Mouse (Mus musculus) neural tube, embryonic 12.5 days (tissue): Measurements from ENCODE around the gene Hdac7. TPM values are rescaled to one million over a fixed set of nuclear protein-coding genes. Genes with fewer than 3 reads are reported as not detected.

Experiments
- ATAC-seq: fragments of 200-750 bp; cut with Nextera tagmentation; 2 replicates; pipeline ENCODE4 v1.8.0; 2017; ENCODE audit warnings: low read depth, mild to moderate bottlenecking, moderate TSS enrichment, moderate library complexity; ENCODE audit not compliant: low FRiP score
- H3K27ac ChIP-seq: fragments of 300-500 bp; sonication (generic); 2 replicates; pipeline ENCODE4 v1.5.1; 2016
- H3K27me3 ChIP-seq: fragments of 300-500 bp; sonication (generic); replicated peaks from 2 replicates; pipeline ENCODE4 v1.6.1; 2016; ENCODE audit warnings: mild to moderate bottlenecking
- H3K36me3 ChIP-seq: fragments of 300-500 bp; sonication (generic); 2 replicates; pipeline ENCODE4 v1.6.1; 2016; ENCODE audit warnings: mild to moderate bottlenecking
- H3K4me1 ChIP-seq: fragments of 300-500 bp; sonication (generic); 2 replicates; pipeline ENCODE4 v1.6.1; 2016
- H3K4me2 ChIP-seq: fragments of 300-500 bp; sonication (generic); replicated peaks from 2 replicates; pipeline ENCODE4 v1.6.1; 2016; ENCODE audit warnings: mild to moderate bottlenecking
- H3K4me3 ChIP-seq: fragments of 300-500 bp; sonication (generic); 2 replicates; pipeline ENCODE4 v1.5.1; 2016
- H3K9ac ChIP-seq: fragments of 300-500 bp; sonication (generic); 2 replicates; pipeline ENCODE4 v1.6.1; 2016; ENCODE audit warnings: mild to moderate bottlenecking
- H3K9me3 ChIP-seq: fragments of 300-500 bp; sonication (generic); 2 replicates; pipeline ENCODE4 v1.6.1; 2016; ENCODE audit warnings: mild to moderate bottlenecking
- WGBS: fragments of 180-500 bp; shearing (Covaris S2); methylation state at CpG from one replicate; pipeline ENCODE4 v1.1.7; 2016; 5-methylcytosine and 5-hydroxymethylcytosine counted together
- polyA plus RNA-seq: library from polyadenylated mRNA; unstranded; fragments of >200 nt; fragmentation: Nextera tagmentation; extraction: Ambion mirVana; gene quantifications from 2 replicates; pipeline ENCODE4 v1.2.1, GENCODE M21; 2016

The Hdac7 gene
- polyA plus RNA-seq, 1 experiment from 2014 or later: 29.7 TPM

DNA sequence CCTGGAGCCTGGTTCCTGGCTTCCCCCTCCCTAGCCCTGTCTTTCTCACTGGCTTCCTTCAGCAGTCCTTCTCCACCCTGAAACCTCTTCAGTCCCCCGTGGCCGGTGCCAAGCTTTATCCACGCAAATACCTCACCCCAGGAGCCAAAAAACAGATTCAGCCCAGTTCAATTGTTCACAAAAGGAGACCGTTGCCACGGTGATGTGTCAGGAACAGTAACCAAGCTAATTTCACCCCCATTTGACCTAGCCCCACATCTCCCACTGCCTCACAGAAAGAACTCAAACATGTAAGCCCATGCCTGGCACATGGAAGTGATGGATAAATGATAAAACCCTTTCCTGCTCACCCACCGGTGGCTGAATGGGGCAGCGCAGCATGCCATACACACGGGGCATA lies 78.1 kb downstream of the Hdac7 start:
- H3K27me3 ChIP-seq: peaks cover 65% of the 10 kb centered on the region
- H3K9me3 ChIP-seq: no peaks in the 10 kb centered on the region
- H3K4me3 ChIP-seq: peak overlapping the region; percentile 35
- WGBS: 12% methylated on average over 8 of the region's 8 CpGs
- ATAC-seq: peak; percentile 30; the same call in 1 of the 2 replicates
- peaks cover 40% of the 10 kb centered on the region for H3K4me1 ChIP-seq
- 0 out of 2 replicates have a peak overlapping the region, but pooled peaks have one; percentile 41 for H3K9ac ChIP-seq
- no peak overlapping the region for H3K27ac ChIP-seq
- peak overlapping the region; percentile 74 for H3K4me2 ChIP-seq
- no peaks in the 10 kb centered on the region for H3K36me3 ChIP-seq

DNA sequence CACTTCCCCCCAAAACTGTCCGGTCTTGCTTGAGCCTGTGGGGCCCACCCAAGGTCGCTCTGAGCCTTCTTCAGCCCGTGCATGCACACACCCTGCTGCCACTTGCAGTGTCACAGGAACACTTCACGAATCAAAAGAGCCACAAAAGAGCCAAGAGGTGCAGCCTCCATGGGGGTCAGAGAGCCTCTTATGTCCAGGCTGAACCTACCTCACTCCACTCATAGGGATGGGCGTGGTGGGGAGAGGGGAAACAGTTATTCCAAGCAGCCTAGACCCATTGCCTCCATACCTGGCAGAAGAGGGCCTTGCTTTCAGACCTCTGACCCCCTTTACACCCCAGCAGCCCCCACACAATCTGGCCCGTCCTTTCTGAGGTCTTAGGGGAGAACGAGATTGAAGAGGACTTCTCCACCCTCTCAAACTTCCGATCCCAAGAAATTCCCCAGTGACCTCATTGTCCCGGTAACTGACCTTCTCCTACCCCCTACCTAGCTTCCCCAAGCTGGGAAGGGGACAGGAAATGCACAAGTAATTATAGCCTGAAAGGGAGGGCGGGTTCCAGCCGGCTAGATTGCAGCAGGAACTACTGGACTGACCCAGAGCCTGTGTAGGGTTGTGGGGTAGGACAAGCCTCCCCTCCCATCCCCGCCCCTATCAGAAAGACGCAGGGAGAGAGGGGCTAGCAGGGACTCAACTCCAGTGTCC lies 79.1 kb downstream of the Hdac7 start:
- H3K4me2 ChIP-seq: peak overlapping the region; percentile 74
- WGBS: 29% methylated on average over 12 of the region's 13 CpGs

GRCm38 (mm10) chr15:97764532-97764931 lies 79.8 kb downstream of the Hdac7 start:
- Histone ChIP-seq H3K36me3 (no peaks in the 10 kb centered on the region), H3K4me3 (no peak overlapping the region), H3K27ac (no peak overlapping the region), H3K9ac (no peak overlapping the region), H3K4me1 (peaks cover 40% of the 10 kb centered on the region), H3K27me3 (peaks cover 57% of the 10 kb centered on the region), H3K9me3 (no peaks in the 10 kb centered on the region), H3K4me2 (no peak overlapping the region)
- 78% methylated on average over 2 of the region's 2 CpGs for WGBS
- ATAC-seq: no peak

More for the DNA sequence above, 79.1 kb downstream of the Hdac7 start:
- Histone ChIP-seq H3K9me3 (no peaks in the 10 kb centered on the region), H3K27me3 (peaks cover 63% of the 10 kb centered on the region), H3K27ac (no peak overlapping the region), H3K4me1 (peaks cover 40% of the 10 kb centered on the region), H3K9ac (no peak overlapping the region), H3K4me3 (no peak overlapping the region), H3K36me3 (no peaks in the 10 kb centered on the region)
- ATAC-seq: no peak

- Histone ChIP-seq H3K4me3 (no peak overlapping the region), H3K27me3 (peaks cover 46% of the 10 kb centered on the region), H3K4me2 (no peak overlapping the region), H3K36me3 (no peaks in the 10 kb centered on the region), H3K9ac (no peak overlapping the region), H3K4me1 (peaks cover 39% of the 10 kb centered on the region), H3K27ac (no peak overlapping the region), H3K9me3 (no peaks in the 10 kb centered on the region)
- ATAC-seq: no peak
- WGBS: 56% methylated on average over 9 of the region's 9 CpGs
These were observed 80.8 kb downstream of the Hdac7 start for GRCm38 (mm10) chr15:97763256-97764049.

- WGBS: 68% methylated on average over 9 of the region's 9 CpGs
- no peaks in the 10 kb centered on the region for H3K36me3 ChIP-seq
- no peak overlapping the region for H3K27ac ChIP-seq
- H3K27me3 ChIP-seq: peaks cover 40% of the 10 kb centered on the region
- no peak overlapping the region for H3K9ac ChIP-seq
- H3K4me1 ChIP-seq: peaks cover 32% of the 10 kb centered on the region
- H3K4me3 ChIP-seq: no peak overlapping the region
- ATAC-seq: no peak
- H3K9me3 ChIP-seq: no peaks in the 10 kb centered on the region
- H3K4me2 ChIP-seq: no peak overlapping the region
These were observed 81.6 kb downstream of the Hdac7 start for GRCm38 (mm10) chr15:97762733-97763132.

DNA sequence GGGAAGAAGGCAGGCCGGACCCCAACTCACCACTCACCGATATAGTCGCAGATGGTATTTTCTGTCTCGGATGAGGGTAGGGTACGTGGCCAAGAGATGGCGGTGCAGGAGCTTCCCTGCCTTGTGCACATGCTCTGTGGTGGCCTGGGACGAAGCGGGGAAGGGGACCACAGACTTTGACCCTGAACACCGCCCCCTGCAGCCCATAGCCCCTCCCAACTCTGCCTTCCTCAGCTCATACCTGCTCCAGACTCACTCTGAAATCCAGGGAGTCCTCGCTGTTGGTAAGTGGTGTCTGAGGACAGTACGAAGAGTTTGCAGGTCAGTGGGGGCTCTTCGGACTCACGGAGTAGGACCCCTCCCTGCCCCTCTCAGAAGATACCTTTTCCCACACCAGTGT lies 82.9 kb downstream of the Hdac7 start:
- Histone ChIP-seq H3K27me3 (peaks cover 30% of the 10 kb centered on the region; the same call in 1 of the 2 replicates), H3K9ac (no peak overlapping the region), H3K9me3 (no peaks in the 10 kb centered on the region), H3K27ac (no peak overlapping the region), H3K4me2 (no peak overlapping the region), H3K4me1 (peaks cover 19% of the 10 kb centered on the region), H3K4me3 (no peak overlapping the region), H3K36me3 (no peaks in the 10 kb centered on the region)
- ATAC-seq: no peak
- WGBS: 37% methylated on average over 13 of the region's 13 CpGs

DNA sequence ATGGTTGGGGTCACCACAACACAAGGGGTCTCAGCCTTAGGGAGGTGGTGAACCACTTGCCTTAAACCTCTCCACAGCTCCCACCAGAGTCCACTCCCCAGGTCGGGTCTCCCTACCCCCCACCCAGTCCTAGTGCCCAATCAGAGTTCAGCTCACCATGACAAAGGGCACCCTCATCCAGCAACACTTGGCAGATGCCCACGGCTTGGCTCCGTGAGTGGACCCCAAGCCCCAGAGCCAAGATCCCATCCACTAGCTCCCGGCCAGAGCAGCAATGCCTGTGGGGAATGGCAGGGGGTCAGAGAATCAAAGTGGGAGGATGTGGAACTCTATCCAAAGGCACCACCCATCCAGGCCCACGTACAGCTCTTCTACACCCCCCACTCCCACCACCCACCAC lies 83.3 kb downstream of the Hdac7 start:
- H3K4me3 ChIP-seq: no peak overlapping the region
- H3K4me2 ChIP-seq: no peak overlapping the region
- no peaks in the 10 kb centered on the region for H3K36me3 ChIP-seq
- H3K4me1 ChIP-seq: peaks cover 14% of the 10 kb centered on the region; the same call in 1 of the 2 replicates
- no peak overlapping the region for H3K9ac ChIP-seq
- H3K27ac ChIP-seq: no peak overlapping the region
- ATAC-seq: no peak
- peaks cover 33% of the 10 kb centered on the region; the same call in 1 of the 2 replicates for H3K27me3 ChIP-seq
- H3K9me3 ChIP-seq: no peaks in the 10 kb centered on the region
- WGBS: 79% methylated on average over 5 of the region's 5 CpGs

DNA sequence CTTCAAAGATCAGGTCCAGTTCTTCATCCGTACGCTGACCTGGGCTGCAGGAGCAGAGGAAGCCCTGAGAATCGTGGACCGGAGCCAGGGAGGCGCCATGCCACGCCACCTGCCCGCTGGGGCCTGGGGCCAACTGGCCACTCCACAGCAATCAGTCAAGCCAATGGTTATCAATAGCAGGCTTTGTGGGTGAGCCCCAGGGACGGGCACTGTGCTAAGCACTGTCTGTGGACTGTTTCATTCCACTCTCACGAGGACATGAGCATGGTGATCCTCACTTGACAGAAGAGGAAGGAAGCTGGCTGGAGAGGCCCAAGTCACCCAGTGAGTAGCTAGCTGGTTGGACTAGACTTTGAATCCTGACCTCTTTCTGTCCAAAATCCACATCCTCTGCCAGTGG lies 84.3 kb downstream of the Hdac7 start:
- H3K9me3 ChIP-seq: no peaks in the 10 kb centered on the region

GRCm38 (mm10) chr15:97755361-97755760 lies 88.9 kb downstream of the Hdac7 start:
- Histone ChIP-seq H3K9ac (no peak overlapping the region), H3K4me2 (no peak overlapping the region), H3K4me1 (peaks cover 17% of the 10 kb centered on the region), H3K27ac (no peak overlapping the region), H3K36me3 (no peaks in the 10 kb centered on the region), H3K4me3 (no peak overlapping the region), H3K27me3 (0 out of 2 replicates have a peak, but pooled peaks cover 9% of the 10 kb centered on the region), H3K9me3 (no peaks in the 10 kb centered on the region)
- 48% methylated on average over 8 of the region's 8 CpGs for WGBS
- no peak for ATAC-seq

More for the DNA sequence above, 84.3 kb downstream of the Hdac7 start:
- no peak for ATAC-seq
- Histone ChIP-seq H3K36me3 (no peaks in the 10 kb centered on the region), H3K27ac (no peak overlapping the region), H3K4me1 (peaks cover 12% of the 10 kb centered on the region), H3K4me3 (no peak overlapping the region), H3K4me2 (no peak overlapping the region), H3K27me3 (peaks cover 30% of the 10 kb centered on the region; the same call in 1 of the 2 replicates), H3K9ac (no peak overlapping the region)
- WGBS: 93% methylated on average over 9 of the region's 9 CpGs

GRCm38 (mm10) chr15:97754476-97754875 lies 89.8 kb downstream of the Hdac7 start:
- H3K9ac ChIP-seq: no peak overlapping the region
- no peak overlapping the region for H3K27ac ChIP-seq
- H3K27me3 ChIP-seq: 0 out of 2 replicates have a peak, but pooled peaks cover 9% of the 10 kb centered on the region
- H3K4me1 ChIP-seq: peaks cover 26% of the 10 kb centered on the region
- 64% methylated on average over 6 of the region's 6 CpGs for WGBS
- H3K4me3 ChIP-seq: no peak overlapping the region
- no peaks in the 10 kb centered on the region for H3K9me3 ChIP-seq
- no peak overlapping the region for H3K4me2 ChIP-seq
- ATAC-seq: no peak
- H3K36me3 ChIP-seq: no peaks in the 10 kb centered on the region

DNA sequence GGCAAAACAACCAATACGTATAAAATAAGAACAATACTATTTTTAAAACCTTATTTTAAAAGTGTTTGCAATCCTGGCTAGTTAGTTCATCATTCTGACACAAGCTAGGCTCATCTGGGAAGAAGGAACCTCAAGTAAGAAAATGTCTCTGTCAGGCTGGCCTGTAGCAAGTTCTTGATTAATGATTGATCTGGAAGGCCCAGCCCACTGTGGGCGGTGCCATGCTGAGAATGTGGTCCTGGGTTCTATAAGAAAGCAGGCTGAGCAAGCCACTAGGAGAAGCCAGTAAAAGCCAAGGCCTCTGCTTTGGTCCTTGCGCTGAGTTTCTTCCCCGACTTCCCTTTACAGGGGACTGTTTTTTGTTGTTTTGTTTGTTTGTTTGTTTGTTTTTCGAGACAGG lies 91.8 kb downstream of the Hdac7 start:
- WGBS: 94% methylated on average over 5 of the region's 5 CpGs
- peaks cover 35% of the 10 kb centered on the region for H3K4me1 ChIP-seq
- no peaks in the 10 kb centered on the region for H3K36me3 ChIP-seq

GRCm38 (mm10) chr15:97751676-97752075 lies 92.6 kb downstream of the Hdac7 start:
- Histone ChIP-seq H3K4me1 (peaks cover 35% of the 10 kb centered on the region), H3K36me3 (no peaks in the 10 kb centered on the region), H3K27ac (no peak overlapping the region), H3K9ac (no peak overlapping the region), H3K4me2 (no peak overlapping the region), H3K27me3 (0 out of 2 replicates have a peak, but pooled peaks cover 9% of the 10 kb centered on the region), H3K9me3 (no peaks in the 10 kb centered on the region), H3K4me3 (no peak overlapping the region)
- ATAC-seq: no peak
- 91% methylated on average over 2 of the region's 2 CpGs for WGBS

More for the DNA sequence above, 91.8 kb downstream of the Hdac7 start:
- ATAC-seq: no peak
- H3K4me2 ChIP-seq: no peak overlapping the region
- H3K27me3 ChIP-seq: 0 out of 2 replicates have a peak, but pooled peaks cover 9% of the 10 kb centered on the region
- no peak overlapping the region for H3K4me3 ChIP-seq
- H3K9me3 ChIP-seq: no peaks in the 10 kb centered on the region
- no peak overlapping the region for H3K27ac ChIP-seq
- H3K9ac ChIP-seq: no peak overlapping the region
